Mouse (Mus musculus) adipocyte (in vitro differentiated cells): ENCODE measurements around the gene Pxmp2.

Experiments
- DNase-seq: peaks from one replicate; pipeline ENCODE4 v3.0.0-alpha.2; 2016; ENCODE audit warnings: low spot score

The Pxmp2 gene

DNA sequence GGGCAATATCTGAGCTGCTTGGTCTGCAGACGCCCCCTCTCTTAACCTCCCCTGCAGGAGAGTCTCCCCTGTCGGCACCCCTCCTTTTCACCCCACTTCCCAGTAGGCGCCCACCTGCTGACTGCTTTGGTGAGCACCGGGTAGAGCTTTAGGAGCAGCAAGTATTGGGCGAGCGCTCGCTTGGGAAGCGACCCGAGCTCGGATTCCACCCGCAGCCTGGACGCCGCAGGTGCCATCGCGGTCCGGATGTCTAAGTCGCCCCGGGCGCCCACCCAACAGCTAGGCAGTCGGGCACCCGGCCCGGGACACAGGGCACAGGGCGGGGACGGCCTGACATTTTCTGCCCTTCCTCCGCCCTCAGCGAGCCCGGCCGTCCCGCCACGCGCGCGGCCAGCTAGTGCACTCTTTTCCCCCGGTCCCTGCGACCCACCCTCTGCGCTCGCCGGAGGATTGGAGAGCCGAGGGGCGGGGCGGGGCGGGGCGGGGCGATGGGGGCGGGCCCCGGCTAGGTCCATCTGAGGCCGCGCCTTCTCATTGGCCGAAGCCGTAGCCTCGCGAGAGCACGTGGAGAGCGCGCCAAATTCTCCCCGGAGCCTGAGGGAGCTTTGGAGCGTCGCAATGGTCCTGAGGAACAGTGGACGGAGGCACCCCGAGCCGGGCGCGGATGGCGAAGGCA, at the start of gene Pxmp2, which contains the start of gene Pole:
Gene Pxmp2, minus strand, starts transcription at position 417 of the 676 bp plus-strand sequence.
Gene Pole, plus strand, starts transcription at position 537 of the 676 bp plus-strand sequence.
- peak; percentile 93 for DNase-seq

DNA sequence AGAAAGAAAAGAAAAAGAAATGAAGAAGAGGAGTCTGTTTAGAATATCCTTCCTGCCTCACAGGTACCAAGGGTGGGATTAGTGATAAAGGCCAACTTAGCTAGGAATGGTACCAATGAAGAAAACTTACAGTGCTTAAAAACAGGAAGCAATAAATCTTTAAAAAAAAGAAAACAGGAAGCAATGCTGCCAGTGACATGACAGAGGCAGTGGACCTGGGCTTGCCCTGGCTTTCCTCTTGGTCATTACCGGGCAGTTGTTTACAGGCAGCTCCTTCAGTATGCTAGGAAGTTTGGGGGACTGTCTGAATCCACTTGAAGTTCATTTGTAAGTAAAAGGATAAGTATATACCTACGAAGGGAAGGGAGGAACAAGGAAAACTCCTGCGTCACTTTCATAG, 44.5 kb upstream of the Pxmp2 start:
- no peak for DNase-seq

DNA sequence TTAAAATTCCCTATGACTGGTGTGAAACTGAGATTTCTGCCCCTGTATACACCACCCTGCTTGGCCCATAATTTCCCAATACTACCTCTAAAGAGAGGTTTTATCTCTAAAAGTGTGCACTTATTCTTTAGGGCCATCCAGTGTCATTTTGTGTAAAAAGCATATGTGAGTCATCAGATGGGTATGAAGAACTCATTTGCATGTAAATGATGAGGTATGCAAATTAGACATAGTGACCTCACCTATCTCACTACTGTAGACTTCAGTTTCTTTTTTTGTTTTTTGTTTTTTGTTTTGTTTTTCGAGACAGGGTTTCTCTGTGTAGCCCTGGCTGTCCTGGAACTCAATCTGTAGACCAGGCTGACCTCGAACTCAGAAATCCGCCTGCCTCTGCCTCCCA, 27.1 kb upstream of the Pxmp2 start:
- DNase-seq: no peak

DNA sequence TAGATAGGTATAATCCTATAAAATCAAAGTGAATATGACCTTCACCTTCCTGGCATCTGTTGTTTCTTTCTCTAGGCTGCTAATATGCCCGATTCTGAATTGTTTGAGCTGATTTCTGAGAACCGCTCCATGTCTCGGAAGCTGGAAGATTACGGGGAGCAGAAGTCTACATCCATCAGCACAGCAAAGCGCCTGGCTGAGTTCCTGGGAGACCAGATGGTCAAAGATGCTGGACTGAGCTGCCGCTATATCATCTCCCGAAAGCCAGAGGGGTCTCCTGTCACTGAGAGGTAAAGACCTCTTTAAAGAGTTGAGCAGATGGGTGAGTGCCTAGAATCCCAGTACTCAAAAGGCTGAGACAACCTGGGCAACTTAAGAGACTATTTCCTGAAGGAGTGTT, 22.9 kb upstream of the Pxmp2 start:
- no peak for DNase-seq

DNA sequence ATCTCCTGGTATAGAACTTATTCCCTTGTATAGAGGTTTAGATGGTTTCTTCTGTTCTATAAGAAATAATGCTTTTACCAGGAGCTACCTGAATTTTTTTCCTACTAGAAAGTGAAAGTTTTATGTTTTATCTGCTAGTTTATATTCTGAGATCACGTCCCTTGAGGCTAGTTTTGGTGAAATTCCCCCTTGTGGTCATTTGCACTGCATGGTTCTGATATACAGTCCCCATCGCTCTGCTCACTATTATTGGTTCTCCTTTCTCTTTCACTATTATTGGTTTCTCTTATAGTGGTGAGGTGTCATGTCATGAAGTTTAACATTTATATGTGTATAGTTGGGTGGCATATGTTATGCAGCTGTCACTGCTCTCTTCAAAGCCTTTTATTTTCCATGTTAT, 14.6 kb upstream of the Pxmp2 start:
- no peak for DNase-seq

DNA sequence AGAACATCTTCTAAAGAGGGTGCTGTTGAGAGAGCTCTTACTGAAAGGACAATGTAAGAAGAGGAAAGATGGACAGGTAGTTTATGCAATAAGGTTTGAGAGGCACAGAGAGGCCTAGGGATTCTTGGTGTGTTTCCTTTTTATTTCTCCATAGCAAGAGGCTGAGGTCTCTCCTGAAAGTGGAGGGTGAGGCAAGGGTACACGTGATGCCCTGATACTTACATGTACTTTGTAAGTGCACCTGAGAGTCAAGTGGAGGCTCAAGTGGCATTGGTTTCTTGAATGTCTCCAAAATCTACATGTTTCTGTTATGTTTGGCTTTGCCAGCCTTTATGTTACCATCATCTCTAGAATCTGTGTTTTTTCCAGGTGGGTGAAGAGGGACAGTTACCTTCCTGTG, 10.7 kb upstream of the Pxmp2 start:
- DNase-seq: no peak

DNA sequence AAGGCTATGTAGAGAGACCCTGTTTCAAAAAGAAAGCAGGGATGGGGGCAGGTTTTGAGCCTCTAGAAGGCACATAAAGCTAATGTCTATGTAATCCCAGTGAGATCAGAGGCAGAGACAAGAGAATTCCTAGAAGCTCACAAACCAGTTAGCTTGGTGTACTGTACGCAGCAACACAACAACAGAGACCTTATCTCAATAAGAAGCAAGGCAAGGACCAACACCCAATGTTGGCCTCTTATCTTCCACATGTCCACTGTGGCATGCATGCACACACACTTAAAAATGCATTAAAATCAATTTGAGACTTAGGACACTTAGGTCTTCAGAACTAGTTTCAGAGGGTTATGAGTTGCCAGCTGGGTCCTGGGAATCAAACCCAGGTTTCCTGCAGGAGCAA, 5.7 kb upstream of the Pxmp2 start:
- no peak for DNase-seq

DNA sequence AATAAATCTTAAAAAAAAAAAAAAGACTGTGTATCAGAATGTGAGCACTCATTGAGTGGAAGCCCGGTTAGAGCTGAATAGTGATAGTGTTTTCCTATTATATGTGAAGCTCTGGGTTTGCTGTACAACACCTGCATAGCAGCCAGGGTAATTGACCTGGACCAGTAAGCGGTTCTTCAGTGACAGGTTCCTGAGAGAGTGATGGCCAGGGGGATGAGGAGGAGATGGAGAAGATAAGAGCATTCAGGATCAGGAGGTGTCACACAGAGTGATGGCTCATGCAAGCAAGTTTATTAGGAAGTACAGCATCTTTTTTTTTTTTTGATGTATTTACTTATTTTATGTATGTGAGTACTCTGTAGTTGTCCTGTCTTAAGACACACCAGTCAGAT, 1.1 kb upstream of the Pxmp2 start:
- no peak for DNase-seq

DNA sequence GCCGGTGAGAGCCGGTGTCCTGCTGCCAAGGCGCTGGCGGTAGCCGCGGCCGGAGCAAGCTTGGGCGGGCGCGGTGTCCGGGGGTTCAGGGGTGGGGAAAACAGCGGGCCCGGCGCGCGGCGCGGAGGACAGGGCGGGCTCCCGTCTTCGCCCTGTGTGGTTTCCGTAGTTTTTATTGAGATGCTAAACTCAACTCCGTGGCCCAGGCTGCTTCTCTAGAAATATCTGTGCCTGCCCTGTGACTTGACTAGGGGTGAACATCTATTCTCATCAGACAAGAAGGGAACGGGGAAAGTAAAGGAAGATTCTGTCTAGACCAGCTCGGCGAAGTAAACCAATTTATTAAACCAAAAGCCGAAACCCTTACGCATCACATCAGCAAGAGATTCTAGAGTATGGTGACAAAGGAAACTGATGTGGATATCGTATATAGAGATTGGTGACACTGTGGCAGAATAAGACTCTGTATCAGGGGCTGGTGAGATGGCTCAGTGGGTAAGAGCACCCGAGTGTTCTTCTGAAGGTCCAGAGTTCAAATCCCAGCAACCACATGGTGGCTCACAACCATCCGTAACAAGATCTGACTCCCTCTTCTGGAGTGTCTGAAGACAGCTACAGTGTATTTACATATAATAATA, 579 bp upstream of the Pxmp2 start:
- peak; percentile 16 for DNase-seq

DNA sequence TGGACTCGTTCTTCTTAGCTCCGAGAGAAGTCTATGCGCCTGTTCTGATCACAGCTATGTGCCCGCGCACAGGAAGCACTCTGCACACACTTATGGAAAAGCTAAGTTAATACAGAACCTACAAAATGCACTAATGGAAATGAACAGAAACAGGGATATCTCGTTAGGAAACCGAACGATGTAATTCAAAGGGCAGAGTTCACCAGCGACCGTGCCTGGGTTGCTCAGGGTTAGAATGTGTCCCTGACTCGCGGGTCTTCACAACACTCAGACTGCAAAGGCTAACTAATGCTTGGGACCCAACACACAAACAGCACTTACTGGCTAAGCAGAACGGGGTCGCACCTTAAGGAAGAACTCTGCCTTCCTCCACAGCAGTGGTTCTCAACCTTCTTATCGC, 830 bp downstream of the Pxmp2 start:
- DNase-seq: peak; percentile 27

DNA sequence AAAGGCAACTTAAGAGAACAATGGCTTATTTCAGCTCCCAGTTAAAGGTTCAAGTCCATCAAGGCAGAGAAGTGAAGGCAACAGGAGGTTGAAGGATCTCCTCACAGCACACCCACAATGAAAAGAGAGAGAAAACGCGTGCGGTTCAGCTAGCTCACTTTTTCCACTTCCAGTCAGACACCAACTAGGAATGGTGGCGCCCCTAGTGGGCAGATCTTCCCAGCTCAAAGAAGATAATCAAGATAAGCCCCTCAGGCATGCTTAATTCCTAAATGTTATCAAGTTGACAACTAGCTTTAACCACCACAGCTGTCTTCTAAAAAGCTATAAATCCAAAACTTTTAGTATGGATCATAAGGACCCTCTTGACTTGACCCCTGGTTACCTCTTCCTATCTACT, 1.4 kb downstream of the Pxmp2 start:
- peak; percentile 44 for DNase-seq

DNA sequence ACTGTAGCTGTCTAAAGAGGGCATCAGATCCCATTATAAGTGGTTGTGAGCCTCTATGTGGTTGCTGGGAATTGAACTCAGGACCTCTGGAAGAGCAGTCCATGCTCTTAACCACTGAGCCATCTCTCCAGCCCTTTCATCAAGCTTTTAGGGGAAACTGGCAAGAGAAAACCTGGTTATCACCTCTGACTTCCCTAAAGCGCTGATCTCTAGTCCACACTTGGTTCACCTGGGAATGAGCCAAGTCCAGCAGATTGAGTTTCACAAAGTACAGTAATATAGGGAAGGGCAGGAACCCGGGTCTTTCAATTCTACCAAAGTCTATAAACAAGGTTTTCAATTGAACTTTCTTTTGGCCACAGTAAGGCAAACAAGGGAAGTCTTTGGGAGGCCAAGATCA, 4.0 kb downstream of the Pxmp2 start:
- DNase-seq: peak; percentile 71

DNA sequence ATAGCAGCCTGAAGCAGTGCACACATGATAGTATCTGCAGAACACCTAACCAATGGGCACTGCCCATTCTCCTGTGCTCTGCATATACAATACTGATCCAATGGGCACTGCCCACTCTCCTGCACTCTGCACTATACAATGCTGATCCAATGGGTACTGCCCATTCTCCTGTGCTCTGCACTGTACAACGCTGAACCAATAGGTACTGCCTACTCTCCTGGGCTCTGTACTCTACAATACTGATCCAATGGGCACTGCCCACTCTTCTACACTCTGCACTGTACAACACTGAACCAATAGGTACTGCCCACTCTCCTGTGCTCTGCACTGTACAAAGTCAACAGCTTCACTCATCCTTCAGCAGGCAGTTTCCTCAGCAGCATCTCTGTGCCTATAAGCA, 9.1 kb downstream of the Pxmp2 start:
- no peak for DNase-seq

DNA sequence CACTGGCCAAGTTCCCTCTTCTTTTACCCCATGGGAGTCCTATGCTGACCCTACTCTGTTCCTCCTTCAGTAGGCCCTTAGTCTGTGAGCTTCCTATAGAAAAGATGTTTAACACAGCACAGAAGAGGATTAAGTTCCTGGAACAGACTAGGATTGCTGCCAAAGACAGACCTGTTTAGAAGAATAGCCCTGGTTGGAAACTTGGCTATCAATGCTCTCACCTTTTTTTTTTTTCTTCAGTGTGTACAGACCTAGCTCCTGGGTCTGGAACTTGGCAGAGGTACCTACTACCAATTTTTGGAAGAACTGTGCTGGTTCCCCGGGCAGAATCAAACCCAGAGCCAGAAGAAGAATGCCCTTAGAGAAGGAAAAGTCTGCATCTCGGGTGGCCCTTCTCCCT, 9.6 kb downstream of the Pxmp2 start:
- no peak for DNase-seq

DNA sequence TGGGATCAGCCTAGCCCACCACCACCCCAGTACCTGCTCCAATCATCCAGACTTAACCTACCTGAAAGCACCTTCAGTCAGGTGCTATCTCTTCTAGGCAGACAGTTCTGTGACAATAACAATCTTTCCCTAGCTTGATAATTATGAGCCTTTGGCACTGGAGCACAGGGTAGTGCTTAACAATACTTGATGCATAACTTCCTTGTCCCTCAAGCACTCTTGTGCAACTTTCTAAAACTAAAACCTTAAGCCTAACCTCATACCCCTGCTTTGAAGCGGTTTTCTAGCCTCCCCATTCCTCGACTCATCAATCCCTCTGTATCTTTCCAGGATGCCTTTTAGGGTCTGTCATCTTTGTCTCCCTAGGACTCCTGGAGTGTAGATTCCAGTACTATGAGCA, 11.1 kb downstream of the Pxmp2 start:
- no peak for DNase-seq

DNA sequence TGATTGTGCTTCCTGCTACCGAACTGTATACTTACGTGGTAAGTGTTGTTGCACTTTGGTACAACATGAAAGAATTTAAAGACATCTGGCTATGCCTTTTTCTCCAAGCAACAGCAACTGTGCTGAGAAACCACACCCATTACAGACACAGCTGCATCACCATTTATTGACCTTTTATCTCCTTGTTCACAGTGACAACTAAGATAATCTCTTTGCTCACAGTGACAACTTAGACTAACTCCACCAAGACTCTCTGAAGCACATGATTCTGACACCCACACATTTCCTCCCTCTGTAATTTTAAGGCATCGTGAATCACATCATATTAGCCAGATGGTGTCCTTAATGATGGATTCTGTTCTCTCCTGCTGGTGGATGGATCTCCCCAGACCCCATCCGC, 11.8 kb downstream of the Pxmp2 start:
- no peak for DNase-seq

DNA sequence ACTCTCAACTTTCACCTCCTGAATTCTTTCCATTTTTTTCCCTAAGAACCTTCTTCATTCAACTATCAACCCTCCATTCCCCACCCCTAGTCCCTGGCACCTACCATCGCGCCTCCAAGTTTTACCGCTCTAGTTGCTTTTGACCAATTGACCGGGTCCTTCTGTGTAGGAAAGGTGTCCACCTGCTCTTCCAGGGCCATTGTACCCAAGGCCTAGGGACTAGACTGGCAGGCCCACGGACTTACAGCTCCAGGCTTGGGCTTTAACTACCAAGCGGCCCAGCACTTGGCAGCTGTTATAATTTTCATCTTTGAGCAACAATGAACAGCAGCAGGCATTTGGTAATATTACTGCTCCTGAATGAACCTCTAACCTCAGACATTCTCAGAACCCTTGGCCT, 15.7 kb downstream of the Pxmp2 start:
- DNase-seq: peak; percentile 65

DNA sequence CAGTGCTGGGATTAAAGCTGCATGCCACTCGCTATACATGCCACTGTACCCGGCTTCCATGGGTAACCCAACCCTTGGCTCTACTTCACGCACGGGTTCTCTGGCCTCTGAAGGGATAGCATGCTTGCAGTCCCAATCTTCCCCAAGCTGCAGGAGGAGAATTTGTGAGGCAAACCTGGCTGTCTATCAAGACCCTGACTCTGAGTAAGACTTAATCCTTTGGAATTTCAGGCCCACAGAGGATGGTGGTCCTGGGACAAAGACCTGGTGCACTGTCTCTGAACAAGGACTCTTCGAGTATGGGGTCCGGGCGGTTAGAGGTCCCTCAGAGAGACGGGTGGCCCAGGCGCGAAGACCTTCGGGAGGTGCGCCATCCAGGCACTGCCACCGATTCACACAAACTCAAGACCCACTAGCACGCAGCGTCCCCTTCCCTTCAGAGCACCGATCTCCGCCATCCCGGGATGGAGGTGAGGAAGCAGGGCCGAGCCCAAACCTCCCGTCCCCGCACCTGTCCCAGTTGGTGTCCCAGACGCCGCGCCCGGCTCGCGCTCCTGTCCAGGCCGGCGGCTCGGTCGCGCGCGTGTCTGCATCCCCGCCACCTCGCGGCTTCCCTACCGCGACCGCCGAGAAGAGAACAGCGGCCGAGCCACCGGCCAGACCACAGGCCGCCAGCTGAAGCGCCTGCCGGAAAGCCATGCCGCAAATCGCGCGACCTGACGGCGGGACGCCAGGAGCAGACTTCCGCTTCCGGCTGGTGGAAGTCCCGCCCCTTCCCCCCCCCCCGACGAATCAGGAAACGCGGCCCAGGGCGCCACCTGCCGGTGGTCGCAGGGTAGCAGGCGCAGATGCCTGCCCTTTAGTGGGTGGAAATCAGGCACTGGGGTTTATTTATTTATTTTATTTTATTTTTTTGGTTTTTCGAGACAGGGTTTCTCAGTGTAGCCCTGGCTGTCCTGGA, 16.6 kb downstream of the Pxmp2 start, which contains the start of gene Pgam5:
Gene Pgam5, minus strand, starts transcription at position 773 of the 961 bp plus-strand sequence.
- peak; percentile 91 for DNase-seq

DNA sequence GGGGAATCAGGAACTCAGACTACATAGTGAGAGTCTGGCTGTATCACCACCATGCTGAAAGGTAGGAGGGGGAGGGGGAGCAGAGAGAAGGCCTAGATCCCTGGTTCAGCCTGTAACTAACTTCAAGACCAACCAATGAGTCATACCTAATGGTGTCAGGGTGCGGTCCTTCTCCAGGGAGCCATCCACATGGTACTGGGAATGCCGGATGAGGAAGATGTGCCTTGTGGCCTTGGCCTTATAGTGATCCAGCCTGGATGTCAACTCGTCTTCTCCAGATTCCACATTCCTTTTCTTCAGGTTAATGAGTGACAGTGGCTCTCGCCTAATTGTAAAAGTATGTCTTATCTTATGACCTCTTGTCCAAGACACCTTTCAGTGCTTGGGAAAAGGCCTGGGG, 19.0 kb downstream of the Pxmp2 start:
- no peak for DNase-seq

DNA sequence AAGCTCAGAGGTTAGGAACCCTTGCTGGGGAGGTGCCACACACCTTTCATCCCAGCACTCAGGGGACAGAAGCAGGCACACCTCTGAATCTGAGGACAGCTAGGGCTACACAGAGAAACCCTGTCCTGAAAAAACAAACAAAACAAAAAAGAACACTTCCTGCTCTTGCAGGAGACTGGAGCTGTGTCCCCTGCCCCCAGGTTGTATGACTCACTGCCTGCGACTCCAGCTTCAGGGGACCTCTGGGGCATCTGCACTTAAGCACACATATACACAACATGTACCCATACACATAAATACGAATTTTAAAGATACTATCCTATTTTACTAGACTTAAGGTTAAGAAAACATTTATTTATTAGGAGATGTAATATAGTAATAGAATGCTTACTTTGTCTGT, 41.9 kb downstream of the Pxmp2 start:
- no peak for DNase-seq

DNA sequence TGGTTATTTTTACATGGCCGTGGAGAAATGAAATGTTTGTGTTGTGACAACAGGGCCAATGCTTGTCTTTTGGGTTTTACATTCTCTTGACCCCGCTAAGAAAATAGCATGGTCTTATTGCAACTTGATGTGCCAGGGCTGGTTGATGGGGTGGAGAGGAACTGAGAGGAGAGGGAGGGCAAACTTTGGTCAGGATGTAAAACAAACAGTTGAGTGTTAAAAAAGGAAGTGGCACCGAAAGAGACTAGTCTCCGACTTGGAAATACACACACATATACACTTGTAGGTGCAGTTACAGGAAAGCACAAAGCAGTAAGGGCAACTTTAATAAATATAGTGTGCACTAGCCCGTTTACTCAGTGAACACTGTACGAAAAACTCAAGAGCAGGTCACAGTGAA, 53.6 kb downstream of the Pxmp2 start:
- DNase-seq: no peak

DNA sequence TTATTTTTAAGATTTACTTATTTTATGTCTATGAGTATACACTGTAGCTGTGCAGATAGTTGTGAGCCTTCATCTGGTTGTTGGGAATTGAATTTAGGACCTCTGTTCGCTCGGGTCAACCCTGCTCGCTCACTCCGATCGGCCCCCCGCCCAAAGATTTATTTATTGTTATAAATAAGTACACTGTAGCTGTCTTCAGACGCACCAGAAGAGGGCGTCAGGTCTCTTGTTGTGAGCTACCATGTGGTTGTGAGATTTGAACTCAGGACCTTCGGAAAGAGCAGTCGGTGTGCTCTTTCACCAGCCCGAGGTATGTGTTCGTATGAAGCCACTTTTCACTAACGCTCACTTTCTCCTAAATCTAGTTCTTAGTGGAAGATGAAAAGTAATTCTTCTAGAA, 54.3 kb downstream of the Pxmp2 start:
- peak; percentile 31 for DNase-seq
